Mouse (Mus musculus): ENCODE measurements at regions not wholly inside any gene's neighbourhood (a gene's known extent, or its start where the extent isn't known, plus 50 kb on each side); places are given as distances from the start of the nearest gene placed in this dataset.

DNA sequence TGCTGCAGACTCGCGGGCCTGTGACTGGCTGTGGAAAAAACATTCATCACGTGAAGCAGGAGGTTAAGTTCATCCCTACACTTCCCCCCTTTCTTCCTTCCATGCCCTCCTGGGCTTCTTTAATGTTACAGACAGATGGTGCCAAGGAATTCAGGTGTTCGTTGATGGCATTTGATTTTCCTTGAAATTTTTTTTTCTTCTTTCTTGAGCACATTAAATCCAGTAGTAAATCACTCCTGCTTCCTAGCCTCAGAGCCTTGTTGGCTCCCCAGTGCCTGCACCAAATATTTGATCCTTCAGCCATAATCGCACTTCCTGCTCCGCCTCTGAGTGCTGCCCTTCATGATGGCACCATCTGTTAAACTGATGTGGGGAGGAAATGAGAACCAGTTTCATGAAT lies 184.8 kb downstream of the Cmpk2 start:
- H3K27ac ChIP-seq (ENCODE audit: low read depth, low read length): no peak overlapping the region
- no peaks in the 10 kb centered on the region for H3K36me3 ChIP-seq (ENCODE audit: control insufficient read depth, insufficient read depth, low read length)
- DNase-seq (ENCODE audit: low spot score) (no peak), ATAC-seq (ENCODE audit: low FRiP score) (no peak)
- H3K4me3 ChIP-seq (ENCODE audit: low read depth, low read length): no peak overlapping the region
- no peak overlapping the region for H3K9ac ChIP-seq (ENCODE audit: low read depth, low read length)
- no peaks in the 10 kb centered on the region for H3K4me1 ChIP-seq (replicated peaks; ENCODE audit: control insufficient read depth, insufficient read depth, low read length)
- WGBS: 70% methylated on average over 6 of the region's 6 CpGs
- no peaks in the 10 kb centered on the region for H3K9me3 ChIP-seq (ENCODE audit: control insufficient read depth, low read length)
- no peak overlapping the region for H3K4me2 ChIP-seq (replicated peaks; ENCODE audit: low read depth, low read length)
- no peaks in the 10 kb centered on the region for H3K27me3 ChIP-seq (ENCODE audit: control insufficient read depth, insufficient read depth, low read length)

GRCm38 (mm10) chr12:26646141-26646540 lies 177.1 kb downstream of the Cmpk2 start:
- Histone ChIP-seq H3K9me3 (ENCODE audit: control insufficient read depth, low read length) (no peaks in the 10 kb centered on the region), H3K4me3 (ENCODE audit: low read depth, low read length) (no peak overlapping the region), H3K27me3 (ENCODE audit: control insufficient read depth, insufficient read depth, low read length) (no peaks in the 10 kb centered on the region), H3K4me2 (replicated peaks; ENCODE audit: low read depth, low read length) (no peak overlapping the region), H3K9ac (ENCODE audit: low read depth, low read length) (no peak overlapping the region), H3K4me1 (replicated peaks; ENCODE audit: control insufficient read depth, insufficient read depth, low read length) (no peaks in the 10 kb centered on the region), H3K36me3 (ENCODE audit: control insufficient read depth, insufficient read depth, low read length) (no peaks in the 10 kb centered on the region), H3K27ac (ENCODE audit: low read depth, low read length) (peak overlapping the region; percentile 1; the same call in 1 of the 2 replicates)
- ATAC-seq (ENCODE audit: low FRiP score) (peak; percentile 72), DNase-seq (ENCODE audit: low spot score) (peak; percentile 68)

GRCm38 (mm10) chr12:26635665-26636241 lies 166.7 kb downstream of the Cmpk2 start:
- ATAC-seq (ENCODE audit: low FRiP score) (peak; percentile 67), DNase-seq (ENCODE audit: low spot score) (peak; percentile 48)
- Histone ChIP-seq H3K9ac (ENCODE audit: low read depth, low read length) (no peak overlapping the region), H3K27ac (ENCODE audit: low read depth, low read length) (peak overlapping the region; percentile 83), H3K4me1 (replicated peaks; ENCODE audit: control insufficient read depth, insufficient read depth, low read length) (no peaks in the 10 kb centered on the region; the same call in 1 of the 2 replicates), H3K27me3 (ENCODE audit: control insufficient read depth, insufficient read depth, low read length) (no peaks in the 10 kb centered on the region), H3K4me3 (ENCODE audit: low read depth, low read length) (no peak overlapping the region), H3K36me3 (ENCODE audit: control insufficient read depth, insufficient read depth, low read length) (no peaks in the 10 kb centered on the region), H3K9me3 (ENCODE audit: control insufficient read depth, low read length) (no peaks in the 10 kb centered on the region), H3K4me2 (replicated peaks; ENCODE audit: low read depth, low read length) (no peak overlapping the region)
- WGBS: 49% methylated on average over 4 of the region's 4 CpGs

GRCm38 (mm10) chr12:26635253-26635652 lies 166.2 kb downstream of the Cmpk2 start:
- no peaks in the 10 kb centered on the region for H3K36me3 ChIP-seq (ENCODE audit: control insufficient read depth, insufficient read depth, low read length)
- no peak overlapping the region for H3K4me3 ChIP-seq (ENCODE audit: low read depth, low read length)
- no peak for DNase-seq (ENCODE audit: low spot score)
- H3K9ac ChIP-seq (ENCODE audit: low read depth, low read length): no peak overlapping the region
- WGBS: 11% methylated on average over 3 of the region's 3 CpGs
- H3K27me3 ChIP-seq (ENCODE audit: control insufficient read depth, insufficient read depth, low read length): no peaks in the 10 kb centered on the region
- H3K4me2 ChIP-seq (replicated peaks; ENCODE audit: low read depth, low read length): no peak overlapping the region
- H3K27ac ChIP-seq (ENCODE audit: low read depth, low read length): peak overlapping the region; percentile 83
- ATAC-seq (ENCODE audit: low FRiP score): peak; percentile 65; the same call in 1 of the 2 replicates
- H3K9me3 ChIP-seq (ENCODE audit: control insufficient read depth, low read length): no peaks in the 10 kb centered on the region
- H3K4me1 ChIP-seq (replicated peaks; ENCODE audit: control insufficient read depth, insufficient read depth, low read length): no peaks in the 10 kb centered on the region; the same call in 1 of the 2 replicates

DNA sequence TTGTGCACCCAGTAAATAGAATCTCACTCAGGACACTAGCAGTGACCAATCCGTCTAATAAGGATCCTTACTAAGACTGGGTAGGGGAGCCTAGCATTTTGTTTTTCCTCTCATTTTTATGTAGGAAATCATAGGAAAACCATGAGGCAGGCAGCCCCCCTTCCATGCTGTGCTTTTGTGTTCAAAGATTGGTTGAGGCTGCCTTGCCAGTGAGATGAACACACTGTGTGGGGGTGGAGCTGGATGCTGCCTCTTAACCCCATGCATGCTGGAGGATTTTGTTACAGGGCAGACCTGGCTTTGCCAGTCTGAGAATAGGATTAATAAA lies 162.8 kb downstream of the Cmpk2 start:
- no peaks in the 10 kb centered on the region; the same call in 1 of the 2 replicates for H3K4me1 ChIP-seq (replicated peaks; ENCODE audit: control insufficient read depth, insufficient read depth, low read length)
- no peaks in the 10 kb centered on the region for H3K36me3 ChIP-seq (ENCODE audit: control insufficient read depth, insufficient read depth, low read length)
- no peak overlapping the region for H3K4me2 ChIP-seq (replicated peaks; ENCODE audit: low read depth, low read length)
- H3K4me3 ChIP-seq (ENCODE audit: low read depth, low read length): no peak overlapping the region
- no peaks in the 10 kb centered on the region for H3K27me3 ChIP-seq (ENCODE audit: control insufficient read depth, insufficient read depth, low read length)
- DNase-seq (ENCODE audit: low spot score) (peak; percentile 74), ATAC-seq (ENCODE audit: low FRiP score) (peak; percentile 89)
- 14% methylated on average over 1 of the region's 1 CpGs for WGBS
- H3K27ac ChIP-seq (ENCODE audit: low read depth, low read length): peak overlapping the region; percentile 94
- H3K9me3 ChIP-seq (ENCODE audit: control insufficient read depth, low read length): no peaks in the 10 kb centered on the region
- peak overlapping the region; percentile 40 for H3K9ac ChIP-seq (ENCODE audit: low read depth, low read length)

- DNase-seq (ENCODE audit: low spot score) (no peak), ATAC-seq (ENCODE audit: low FRiP score) (peak; percentile 76)
- Histone ChIP-seq H3K9ac (ENCODE audit: low read depth, low read length) (peak overlapping the region; percentile 40), H3K27ac (ENCODE audit: low read depth, low read length) (peak overlapping the region; percentile 94), H3K4me2 (replicated peaks; ENCODE audit: low read depth, low read length) (no peak overlapping the region), H3K4me1 (replicated peaks; ENCODE audit: control insufficient read depth, insufficient read depth, low read length) (no peaks in the 10 kb centered on the region; the same call in 1 of the 2 replicates), H3K9me3 (ENCODE audit: control insufficient read depth, low read length) (no peaks in the 10 kb centered on the region), H3K4me3 (ENCODE audit: low read depth, low read length) (no peak overlapping the region), H3K27me3 (ENCODE audit: control insufficient read depth, insufficient read depth, low read length) (no peaks in the 10 kb centered on the region), H3K36me3 (ENCODE audit: control insufficient read depth, insufficient read depth, low read length) (no peaks in the 10 kb centered on the region)
- WGBS: 11% methylated on average over 4 of the region's 4 CpGs
These were observed 162.2 kb downstream of the Cmpk2 start for GRCm38 (mm10) chr12:26631111-26631794.

DNA sequence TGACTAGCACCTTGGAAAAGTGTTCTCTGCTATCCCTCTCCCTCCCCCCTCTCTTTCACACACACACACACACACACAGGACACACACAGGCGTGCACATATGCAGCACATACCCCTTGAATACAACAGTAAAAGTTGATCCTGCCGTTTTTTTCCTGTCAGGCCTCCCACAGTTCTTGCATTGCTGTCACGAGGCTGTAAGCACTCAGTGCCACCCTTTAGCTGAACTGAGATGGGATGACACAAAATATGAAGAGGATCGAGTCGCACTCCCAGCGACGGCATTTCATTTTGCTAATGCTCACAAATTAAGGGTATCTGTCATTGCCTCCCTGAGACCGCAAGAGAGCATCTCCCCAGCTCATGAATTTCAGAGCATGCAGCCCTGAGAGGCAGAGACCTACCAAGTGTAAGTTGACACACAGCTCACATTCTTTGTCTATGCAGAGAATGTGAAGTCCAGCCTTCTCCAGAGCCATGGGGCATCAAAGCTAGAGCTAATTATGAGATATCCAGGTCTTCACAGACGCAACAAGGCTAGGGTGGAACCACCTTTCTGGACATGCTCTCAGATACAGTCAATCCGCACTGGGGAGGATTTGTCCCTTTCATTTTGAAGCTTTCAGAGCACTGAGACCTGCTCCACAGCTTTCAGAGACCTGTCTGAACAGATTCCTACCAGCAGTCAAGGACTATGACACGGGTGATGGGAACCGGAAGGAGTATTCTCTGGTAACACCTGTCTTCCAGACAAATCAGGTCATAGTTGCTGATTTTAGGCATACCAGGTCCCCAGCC lies 152.3 kb downstream of the Cmpk2 start:
- H3K36me3 ChIP-seq (ENCODE audit: control insufficient read depth, insufficient read depth, low read length): no peaks in the 10 kb centered on the region
- no peak for DNase-seq (ENCODE audit: low spot score)

GRCm38 (mm10) chr12:26620501-26621134 lies 151.6 kb downstream of the Cmpk2 start:
- ATAC-seq (ENCODE audit: low FRiP score): no peak
- no peaks in the 10 kb centered on the region for H3K36me3 ChIP-seq (ENCODE audit: control insufficient read depth, insufficient read depth, low read length)
- no peaks in the 10 kb centered on the region for H3K27me3 ChIP-seq (ENCODE audit: control insufficient read depth, insufficient read depth, low read length)
- H3K9me3 ChIP-seq (ENCODE audit: control insufficient read depth, low read length): no peaks in the 10 kb centered on the region
- DNase-seq (ENCODE audit: low spot score): no peak
- H3K4me3 ChIP-seq (ENCODE audit: low read depth, low read length): no peak overlapping the region
- H3K9ac ChIP-seq (ENCODE audit: low read depth, low read length): no peak overlapping the region
- WGBS: 73% methylated on average over 8 of the region's 8 CpGs
- peak overlapping the region; percentile 52 for H3K27ac ChIP-seq (ENCODE audit: low read depth, low read length)
- no peaks in the 10 kb centered on the region for H3K4me1 ChIP-seq (replicated peaks; ENCODE audit: control insufficient read depth, insufficient read depth, low read length)
- H3K4me2 ChIP-seq (replicated peaks; ENCODE audit: low read depth, low read length): no peak overlapping the region

More for the DNA sequence above, 152.3 kb downstream of the Cmpk2 start:
- Histone ChIP-seq H3K4me1 (replicated peaks; ENCODE audit: control insufficient read depth, insufficient read depth, low read length) (no peaks in the 10 kb centered on the region), H3K27ac (ENCODE audit: low read depth, low read length) (peak overlapping the region; percentile 52; the same call in 1 of the 2 replicates), H3K27me3 (ENCODE audit: control insufficient read depth, insufficient read depth, low read length) (no peaks in the 10 kb centered on the region), H3K9ac (ENCODE audit: low read depth, low read length) (no peak overlapping the region), H3K9me3 (ENCODE audit: control insufficient read depth, low read length) (no peaks in the 10 kb centered on the region), H3K4me3 (ENCODE audit: low read depth, low read length) (no peak overlapping the region), H3K4me2 (replicated peaks; ENCODE audit: low read depth, low read length) (no peak overlapping the region)
- ATAC-seq (ENCODE audit: low FRiP score): no peak
- WGBS: 76% methylated on average over 12 of the region's 12 CpGs

Data from hindbrain, embryonic 11.5 days (tissue).